Mouse (Mus musculus): Measurements from ENCODE around the gene Rnaseh2a.

Rnaseh2a gene

DNA sequence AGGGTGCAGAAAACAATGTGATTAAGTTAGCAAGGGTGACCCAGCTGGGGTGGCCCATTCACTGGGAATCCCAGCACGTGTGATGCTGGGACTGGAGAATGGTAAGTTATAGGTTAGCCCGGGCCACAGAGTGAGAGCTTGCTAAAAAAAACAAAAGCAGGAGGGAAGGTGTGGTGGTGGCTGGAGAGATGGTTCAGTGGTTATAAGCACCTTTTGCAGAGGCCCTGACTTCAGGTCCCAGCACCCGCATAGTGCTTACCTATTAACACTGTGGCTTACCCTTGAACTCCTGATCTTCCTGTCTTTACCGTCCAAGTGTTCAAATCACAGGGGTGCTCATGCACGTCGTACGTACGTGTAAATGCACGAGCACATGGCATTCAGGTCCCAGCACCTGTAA lies 62.5 kb downstream of the Rnaseh2a start:
- DNase-seq (ENCODE audit: extremely low spot score, low spot score), result no peak

Measured in neural tube, embryonic 10.5 days (tissue).